Mouse (Mus musculus) cerebellum, postnatal 25 days (tissue): ENCODE results near the gene Ghr.

ENCODE experiments used
- DNase-seq, 2 experiments: peaks; one replicate each; pipeline ENCODE4 v3.0.0; 2021; ENCODE audit warnings: mixed read lengths in 2 of 2

Ghr gene

DNA sequence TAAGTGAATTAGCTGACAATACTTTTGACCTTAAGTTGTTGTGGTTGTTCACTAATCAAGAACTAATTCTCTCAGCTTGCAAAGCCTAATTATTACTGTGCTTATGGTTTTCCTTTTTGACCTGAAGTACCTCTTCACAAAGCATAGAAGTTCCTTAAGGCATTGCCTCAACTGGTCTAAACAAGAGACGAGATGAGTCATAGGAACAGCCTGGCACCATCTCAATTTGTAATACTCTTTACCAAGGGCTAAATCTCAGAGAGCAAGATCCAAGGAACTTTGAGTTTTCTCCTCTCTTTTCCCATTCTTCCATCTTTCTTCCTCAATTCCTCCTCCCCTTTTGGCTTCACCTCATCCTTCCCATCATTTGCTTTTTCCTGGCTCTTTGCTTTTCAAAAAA, 69.3 kb downstream of the Ghr start:
- DNase-seq = no peak

DNA sequence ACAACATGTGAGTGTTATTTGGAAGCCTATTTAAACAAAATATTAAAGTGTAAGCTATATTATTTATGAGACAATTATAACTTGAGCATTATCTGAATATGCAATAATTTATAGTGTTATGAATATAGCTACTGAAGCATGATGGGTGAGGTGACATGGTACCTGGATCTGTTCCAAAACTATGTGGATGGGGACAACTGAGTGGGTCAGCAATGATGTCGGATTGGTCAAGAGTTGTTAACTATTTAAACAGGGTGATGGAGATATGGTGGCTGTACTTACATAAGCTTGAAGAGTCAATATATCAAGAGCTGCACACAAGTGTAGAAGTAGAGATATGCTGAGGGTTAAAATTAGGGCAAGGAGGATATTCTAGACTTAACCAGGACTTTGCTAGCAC, 70.9 kb downstream of the Ghr start:
- DNase-seq = no peak

DNA sequence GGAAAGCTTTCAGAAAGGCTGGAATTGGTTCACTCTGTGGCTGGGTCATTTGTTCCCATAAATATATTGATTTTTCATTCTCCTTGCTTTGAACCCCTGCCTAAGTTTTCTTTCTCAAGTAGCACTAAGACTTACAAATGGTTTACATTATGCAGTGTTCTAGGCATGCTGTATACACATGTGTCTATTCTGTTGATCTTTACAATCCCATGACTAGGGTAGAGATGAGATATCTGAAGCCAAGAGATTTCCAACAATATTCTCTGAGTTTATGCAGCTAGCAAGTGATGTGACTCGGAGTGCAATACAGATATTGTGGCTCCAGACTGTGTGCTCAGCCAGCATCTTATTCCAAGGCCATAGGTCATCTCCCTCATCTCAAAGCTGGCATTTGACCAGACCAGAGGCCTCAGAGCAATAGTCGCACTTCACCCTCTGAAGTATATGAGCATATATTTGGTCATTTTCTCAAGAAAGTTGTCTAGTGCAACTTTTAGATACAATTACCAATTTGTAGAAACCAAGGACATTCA, 71.6 kb downstream of the Ghr start:
- DNase-seq = no peak

DNA sequence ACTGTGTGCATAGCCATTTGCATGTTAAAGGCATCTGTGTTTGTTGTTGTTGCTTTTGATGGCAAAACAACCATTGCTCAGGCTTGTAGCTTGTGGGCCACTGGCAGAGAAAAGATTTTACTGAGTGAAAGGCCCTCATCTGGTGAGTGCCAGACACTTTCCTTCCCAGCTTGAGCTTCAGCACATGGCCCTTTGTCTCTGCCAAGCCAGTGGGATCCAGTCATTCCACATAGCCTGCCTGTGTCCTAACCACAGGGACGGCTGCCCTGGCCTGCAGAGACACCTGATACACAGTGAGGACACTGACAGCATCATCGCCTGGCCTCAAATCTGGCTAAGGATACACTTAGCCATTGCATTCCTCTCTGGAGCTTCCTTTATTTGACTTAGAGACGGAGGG, 74.2 kb downstream of the Ghr start:
- DNase-seq = peak; percentile 28 to 43

DNA sequence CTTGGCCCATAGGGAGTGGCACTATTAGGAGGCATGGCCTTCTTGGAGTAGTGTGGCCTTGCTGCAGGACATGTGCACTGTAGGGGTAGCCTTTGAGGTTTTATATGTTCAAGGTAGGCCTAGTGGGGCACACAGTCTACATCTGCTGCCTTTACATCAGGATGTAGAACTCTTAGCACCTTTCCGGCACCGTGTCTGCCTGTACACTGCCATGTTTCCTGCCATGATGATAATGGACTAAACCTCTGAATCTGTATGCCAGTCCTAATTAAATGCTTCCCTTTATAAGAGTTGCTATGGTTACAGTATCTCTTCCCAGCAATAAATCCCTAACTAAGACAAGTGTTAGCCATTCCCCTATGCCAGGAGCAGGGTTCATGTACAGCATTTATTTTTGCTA, 76.0 kb downstream of the Ghr start:
- DNase-seq = no peak

DNA sequence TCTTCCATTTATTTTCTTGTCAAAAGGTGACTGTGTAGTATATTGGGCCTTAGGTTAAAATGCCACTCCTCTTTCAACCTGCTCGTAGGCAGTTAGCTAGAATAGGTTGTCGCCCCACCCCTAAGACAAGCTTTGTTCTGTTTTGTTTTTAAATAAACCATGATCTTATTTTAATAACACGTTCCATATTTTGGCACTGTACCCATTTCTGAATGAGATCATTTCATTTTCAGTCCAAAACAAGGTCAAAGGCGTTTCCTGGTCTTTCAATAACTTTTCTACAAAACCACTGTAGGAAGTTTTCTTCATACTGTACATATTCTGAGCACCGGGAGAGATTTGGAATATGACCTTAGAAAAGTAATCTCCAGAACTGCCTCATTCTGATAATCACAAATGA, 78.6 kb downstream of the Ghr start:
- no peak for DNase-seq

DNA sequence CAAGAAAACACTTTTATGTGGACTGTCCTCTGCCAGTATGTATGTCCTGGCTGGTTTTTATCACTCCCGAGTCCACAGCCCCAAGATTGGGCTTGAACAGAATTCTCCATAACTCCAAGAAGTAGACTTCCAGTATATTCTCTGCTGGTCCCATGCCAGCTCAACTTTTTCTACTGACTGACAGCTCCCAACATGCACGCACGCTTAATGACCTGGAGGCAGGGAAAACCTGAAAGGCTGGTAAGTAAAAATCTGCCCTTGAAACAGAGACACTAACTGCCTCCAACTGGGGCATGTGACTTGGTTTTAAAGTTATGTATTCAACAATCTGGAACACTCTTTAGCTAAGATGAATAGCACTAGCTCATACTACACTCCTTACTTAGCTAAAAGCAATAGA, 81.6 kb downstream of the Ghr start:
- no peak for DNase-seq

DNA sequence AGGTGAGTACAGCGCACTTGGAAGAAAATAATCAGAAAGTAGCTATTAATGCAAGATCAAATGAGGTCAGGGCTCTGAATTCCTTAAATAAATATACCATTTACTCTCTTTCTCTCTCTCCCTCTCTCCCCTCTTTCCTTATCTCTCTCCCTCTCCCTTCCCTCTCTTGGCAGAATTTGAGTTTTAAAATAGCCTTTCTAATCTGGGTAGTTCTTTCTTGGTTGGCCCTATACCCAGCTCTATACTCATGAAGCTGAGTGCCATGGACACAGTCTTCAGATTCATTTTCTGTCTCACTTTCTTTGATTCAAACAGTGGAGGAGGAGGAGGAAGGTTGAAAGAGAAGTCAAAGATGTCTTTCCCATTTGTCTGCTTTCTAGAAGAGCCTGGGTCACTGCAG, 84.3 kb downstream of the Ghr start:
- DNase-seq = no peak

DNA sequence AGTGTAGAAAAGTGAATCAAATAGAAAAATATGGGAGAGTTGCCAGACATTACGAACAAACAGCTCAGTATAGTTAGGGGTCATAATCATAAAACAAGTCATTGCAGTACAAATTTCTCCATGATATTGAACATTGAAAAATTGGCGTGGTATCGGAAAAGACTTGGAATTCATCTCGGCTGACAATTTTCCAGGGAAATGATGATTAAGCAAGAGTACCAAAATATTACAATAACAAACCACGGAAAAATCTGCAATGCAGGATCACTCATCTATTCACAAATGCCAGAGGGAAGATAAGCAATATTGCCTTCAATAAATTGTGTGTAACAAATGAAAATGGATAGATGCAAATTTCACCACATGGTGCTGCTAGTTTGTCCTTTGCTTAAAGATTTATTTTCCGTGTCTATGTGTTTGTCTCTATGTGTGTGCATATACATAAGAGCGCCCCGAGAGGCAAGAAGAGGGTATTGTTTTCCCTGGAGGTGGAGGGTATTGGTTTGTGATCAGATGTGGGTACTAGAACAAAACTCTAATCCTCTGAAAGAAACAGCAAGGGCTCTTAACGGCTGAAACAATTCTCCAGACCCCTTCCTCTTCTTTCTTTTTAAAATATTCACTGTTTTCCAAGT, 85.2 kb downstream of the Ghr start:
- no peak for DNase-seq

DNA sequence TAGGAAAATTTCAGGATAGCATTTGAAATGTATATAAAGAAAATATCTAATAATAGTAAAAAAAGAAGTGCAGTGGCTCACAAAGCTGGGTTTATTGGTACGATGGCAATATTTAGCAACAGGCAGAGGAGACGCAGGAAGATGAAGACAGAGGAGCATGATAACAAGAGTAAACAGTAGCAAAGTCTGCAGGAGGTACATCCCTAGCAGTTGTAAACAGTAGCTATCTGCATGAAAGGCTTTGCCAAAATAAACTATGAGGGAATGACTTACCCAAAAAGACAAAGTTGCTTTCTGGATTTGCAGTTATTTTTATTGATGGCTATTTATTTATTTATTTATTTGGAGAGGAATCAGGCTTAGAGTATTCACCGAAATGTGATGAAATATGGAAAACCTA, 92.4 kb downstream of the Ghr start:
- DNase-seq = no peak

DNA sequence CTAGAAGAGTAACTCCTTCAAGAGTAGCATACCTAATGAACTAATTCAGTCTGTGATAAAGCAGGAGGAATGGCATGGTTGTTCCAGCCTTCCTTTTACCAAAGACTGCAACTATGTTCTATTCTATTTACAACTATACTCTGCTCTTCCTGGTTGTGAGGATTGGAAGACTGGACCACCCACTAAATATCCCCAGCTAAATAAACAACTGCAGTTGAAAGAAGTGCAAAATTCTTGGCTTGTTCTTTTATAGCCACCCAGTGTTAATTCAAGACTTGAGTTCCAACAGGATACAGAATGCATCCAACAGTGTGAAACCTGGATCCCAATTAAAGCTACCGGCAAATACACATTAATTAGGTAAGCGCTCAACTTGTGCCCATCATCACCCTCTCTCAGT, 93.3 kb downstream of the Ghr start:
- no peak for DNase-seq

DNA sequence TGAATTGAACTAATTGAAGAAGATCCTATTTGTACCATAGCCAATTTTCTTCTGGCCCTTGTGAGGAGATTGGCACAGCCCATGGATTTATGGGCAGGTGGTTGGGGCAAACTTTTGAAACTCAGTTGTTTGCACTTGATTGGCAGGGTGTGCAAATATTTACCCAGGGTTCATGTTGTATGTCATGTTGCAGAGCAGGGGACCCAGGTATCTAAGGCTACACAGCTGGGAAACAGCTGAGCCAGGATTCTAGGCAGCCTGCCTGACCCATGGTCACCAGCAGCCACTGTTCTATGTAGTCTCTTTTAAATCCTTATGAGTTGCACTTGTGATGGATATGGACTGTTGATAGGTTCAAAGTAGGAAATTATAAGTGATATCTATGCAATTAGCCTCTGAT, 94.1 kb downstream of the Ghr start:
- DNase-seq = no peak

DNA sequence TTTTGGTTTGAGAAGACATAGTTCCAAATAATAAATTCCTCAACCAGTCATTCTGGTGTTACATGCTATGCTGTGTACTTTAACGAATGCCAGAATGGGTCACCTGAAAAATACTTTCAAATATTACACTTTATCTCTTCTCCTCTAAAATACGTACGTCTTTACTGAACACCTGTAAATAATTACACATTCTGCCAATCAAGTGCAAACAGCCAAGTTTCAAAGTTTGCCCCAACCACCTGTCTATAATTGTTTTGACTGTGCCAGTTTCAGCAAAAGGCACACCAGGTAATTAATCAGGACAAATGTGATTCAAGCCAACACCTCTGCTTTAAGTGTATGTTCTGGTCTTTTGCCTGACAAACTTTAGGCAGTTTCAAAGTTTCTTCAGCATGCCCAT, 94.7 kb downstream of the Ghr start:
- no peak for DNase-seq

DNA sequence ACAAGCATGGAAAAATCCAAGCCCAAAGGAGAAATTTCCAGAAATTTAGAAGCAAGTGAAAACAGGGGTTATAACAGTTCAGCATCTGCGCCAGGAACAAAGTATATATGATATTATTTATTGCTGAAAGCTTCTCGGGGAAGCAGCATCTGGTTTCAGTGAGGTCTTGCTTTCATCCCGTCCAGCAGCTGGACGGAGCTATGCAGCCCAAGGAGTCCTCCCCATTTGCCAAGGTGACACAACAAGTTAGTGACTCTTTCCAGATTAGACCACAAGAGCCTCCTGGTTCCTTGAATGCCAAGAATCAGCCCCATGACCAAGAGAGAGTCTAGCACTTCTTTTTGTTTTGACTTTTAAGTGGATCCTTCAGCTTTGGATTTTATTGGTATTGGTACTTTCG, 96.6 kb downstream of the Ghr start:
- DNase-seq = no peak

DNA sequence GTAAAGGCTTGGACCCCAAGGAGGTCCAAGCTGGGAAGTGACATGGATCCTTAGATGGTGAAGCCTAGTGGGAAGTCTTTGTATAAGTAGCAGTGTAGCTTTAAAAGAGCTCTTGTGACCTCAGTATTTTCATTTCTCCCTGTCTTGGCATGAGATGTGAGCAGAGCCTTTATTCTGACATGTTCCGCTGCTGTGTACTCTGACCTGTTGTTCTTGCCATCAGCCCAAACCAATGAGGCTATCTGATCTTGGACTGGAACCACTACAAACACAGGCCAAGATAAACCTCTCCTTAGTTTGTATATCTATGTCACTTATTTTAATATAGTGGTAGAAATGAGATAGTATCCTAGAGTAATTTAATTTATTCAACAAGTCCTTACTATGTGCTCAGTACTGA, 97.9 kb downstream of the Ghr start:
- DNase-seq = no peak

DNA sequence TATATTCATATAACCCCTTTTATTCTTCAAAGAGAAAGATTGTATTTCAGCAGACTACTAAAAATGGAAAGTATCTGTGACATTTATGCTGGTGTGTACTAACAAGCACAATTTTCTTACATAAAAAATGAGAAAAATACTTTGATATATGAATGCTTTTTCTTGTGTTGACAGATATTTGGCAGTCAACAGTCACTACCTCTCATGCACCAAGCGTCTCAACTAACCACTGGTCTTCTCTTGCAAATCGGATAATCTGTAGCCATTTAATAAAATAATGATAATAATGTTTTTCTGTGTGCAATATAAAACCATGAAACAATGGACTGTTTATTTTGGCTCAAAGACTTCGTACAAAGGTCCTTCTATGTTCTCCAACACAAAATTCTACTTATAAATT, 99.8 kb downstream of the Ghr start:
- no peak for DNase-seq

DNA sequence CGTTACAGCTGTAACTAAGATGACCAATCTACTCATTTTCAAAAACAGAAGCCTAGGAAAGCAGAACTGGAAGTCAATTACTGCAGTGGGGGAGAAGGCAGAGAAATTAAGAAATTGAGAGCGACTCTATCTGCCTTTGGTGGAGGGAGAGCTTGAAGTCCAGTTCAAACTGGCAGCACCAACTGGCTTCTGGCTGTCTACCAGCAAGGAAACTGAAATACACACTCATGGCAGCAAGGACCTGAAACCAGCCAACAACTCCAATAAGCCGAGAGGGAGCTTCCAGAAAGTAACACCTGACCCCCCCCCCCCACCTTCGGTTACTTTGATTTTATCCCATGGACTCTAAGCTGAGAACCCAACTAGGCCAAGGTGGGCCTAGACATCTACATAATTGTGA, 114.1 kb downstream of the Ghr start:
- no peak for DNase-seq

DNA sequence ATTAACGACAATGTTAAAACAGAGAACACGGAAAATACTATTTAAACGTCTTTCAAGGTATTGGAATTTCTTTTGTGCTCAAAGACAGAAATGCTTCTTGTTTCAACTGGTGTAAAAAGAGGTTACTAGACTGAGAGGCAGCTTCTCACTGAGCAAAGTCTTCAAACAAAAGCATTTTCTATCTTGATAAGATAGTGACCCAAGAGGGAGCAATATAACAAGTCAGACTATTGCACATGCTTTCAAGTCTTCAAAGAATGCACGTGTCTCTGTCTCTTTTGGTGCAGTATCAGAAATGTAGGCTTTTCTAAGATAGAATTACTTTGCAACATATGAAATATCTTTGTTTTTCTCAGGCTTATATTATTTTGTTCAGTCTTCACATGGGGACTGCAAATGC, 116.7 kb downstream of the Ghr start:
- DNase-seq = no peak

DNA sequence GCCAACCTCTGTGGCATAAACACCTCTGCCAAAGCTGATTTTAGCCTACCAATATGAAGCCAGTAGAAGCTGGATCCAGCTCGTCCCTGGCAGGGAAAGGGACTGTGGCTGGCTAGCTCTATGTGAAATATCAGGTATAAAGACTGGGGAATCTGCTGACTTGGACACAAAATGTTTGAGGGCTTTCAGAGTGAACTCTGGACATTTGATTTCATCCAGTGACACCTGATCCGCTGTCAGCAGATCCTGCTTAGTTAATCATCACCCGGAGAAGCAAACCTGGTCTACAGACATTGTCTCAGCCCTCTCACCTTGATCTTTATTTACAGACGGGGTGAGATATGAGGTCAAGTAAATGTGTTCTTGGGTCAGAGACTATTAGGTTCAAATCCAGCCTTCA, 118.5 kb downstream of the Ghr start:
- no peak for DNase-seq

DNA sequence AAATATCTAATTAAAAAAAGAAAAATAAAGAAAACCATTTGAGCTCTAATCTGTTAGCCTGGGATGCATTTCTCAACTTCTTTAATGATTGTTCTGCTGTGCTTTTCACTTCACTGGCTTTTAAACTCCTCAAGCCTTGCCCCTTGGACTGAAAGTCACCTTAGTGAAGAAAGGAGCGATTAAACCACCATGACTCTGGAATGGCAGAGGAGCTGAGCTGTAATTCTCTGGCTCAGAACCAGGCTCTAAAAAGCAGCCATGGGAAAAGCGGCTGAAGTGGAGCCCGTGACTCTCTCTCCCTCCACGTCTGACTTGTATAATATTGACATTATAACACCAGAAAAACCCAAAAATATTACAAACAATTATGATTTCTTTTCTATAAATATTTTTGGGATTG, 126.7 kb downstream of the Ghr start:
- DNase-seq = no peak

DNA sequence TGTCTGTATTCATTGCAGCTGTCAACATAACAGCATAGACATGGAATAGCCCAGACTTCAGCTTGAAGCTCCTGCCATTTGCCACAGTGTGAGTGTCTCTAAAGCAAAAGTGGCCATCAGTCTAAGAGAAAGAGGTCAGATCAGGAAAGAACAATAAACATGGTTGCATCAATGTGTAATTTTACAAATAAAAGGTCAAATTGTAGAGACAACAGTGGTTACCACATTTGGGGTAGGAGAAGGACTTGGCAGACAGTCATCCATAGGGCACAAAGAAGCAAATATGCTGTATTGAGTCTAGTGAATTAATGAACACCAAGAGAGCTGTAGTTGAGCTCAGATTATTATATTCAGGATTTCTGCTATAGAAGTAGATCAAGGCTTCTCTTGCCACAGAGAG, 127.7 kb downstream of the Ghr start:
- no peak for DNase-seq

DNA sequence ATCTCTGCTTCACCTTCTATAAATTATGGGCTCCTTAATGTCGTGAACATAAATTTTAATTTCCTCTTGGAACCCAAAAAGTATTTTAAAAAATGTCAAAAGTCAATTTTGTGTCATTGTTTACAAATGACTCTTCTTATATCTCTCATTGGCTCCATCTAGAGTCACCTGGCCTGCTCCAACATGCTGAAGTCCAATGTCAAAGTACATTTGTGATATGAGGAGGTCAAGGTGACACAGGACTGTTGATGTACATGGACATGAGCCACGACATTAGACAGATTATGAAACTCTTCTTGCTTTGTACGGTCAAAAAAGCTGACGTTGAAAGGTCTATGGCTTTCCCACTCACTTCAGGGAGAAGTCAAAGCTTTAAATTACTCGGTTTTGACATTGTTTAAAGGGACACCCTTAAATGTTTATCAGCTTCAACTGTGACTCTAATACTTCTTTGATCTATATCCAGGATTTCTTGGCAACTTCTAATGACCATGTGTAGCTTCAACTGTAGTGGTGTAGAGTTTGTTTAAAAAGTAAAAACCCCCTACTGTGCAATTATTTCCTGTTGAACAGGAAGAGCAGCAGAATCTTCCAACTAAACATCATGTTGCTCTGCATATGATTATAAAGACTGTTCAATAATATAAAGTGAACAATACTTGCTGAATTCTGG, 131.1 kb downstream of the Ghr start:
- no peak for DNase-seq

DNA sequence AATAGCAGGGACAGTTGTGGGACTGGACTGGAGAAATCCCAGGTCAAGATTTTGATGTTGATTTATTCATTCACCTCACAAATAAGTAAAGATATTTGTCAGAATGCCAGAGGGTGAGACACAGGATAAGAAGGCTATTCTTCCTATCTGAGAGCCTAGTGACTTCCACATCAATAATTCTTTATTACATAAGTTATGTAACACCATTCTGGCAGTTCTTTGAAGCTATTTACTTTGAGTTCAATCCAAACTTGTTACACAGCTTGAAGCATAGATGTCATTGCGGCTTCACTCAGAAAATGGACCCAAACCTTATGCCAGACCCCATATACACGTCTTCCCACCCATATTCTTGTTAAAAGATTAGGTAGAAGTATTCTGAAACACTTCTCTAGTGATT, 133.7 kb downstream of the Ghr start:
- no peak for DNase-seq

DNA sequence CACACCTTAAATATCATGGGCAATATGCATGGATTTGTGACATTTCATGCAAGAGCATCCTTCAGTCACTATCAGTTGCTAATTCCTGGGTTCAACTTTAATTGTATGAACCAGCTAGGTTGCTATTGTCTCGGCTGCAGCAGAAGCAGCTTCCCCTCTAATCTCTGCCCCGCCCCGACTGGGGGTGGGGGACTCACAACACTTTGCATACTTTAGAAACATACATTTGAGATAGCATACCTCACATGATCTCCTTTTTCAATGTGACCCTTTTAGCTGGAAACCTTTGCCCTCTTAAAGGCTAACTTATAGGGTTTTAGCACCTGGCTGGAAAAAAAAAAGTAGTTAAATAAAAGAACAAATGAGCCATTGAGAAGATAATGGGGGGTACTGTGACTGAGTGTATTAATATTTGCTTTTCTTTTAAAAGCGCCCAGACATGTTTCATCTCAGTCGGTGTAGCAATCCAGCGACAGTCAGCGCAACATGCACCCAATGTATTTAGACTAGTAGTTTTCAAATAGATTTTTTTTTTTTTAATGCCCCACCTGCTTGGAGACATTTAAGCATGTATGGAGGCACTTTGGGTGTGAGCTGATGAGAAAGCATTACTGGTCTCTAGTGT, 137.9 kb downstream of the Ghr start:
- no peak for DNase-seq
